Mouse (Mus musculus) liver, embryonic 12.5 days (tissue): ENCODE data around the gene Zmym2. TPM values are rescaled to one million over a fixed set of nuclear protein-coding genes. Genes with fewer than 3 reads are reported as not detected.
"Not testable (repeated sequence)": the region's sequence is repeated elsewhere in the genome, so short reads cannot be mapped to it uniquely, and the experiment has no call there.

Source experiments
- ATAC-seq: fragments of 200-750 bp; cut with Nextera tagmentation; 2 replicates; pipeline ENCODE4 v1.8.0; 2017; ENCODE audit warnings: moderate number of reproducible peaks, mild to moderate bottlenecking, moderate library complexity
- H3K27ac ChIP-seq: fragments of 300-500 bp; sonication (generic); 2 replicates; pipeline ENCODE4 v1.5.1; 2016; ENCODE audit warnings: mild to moderate bottlenecking
- H3K27me3 ChIP-seq: fragments of 300-500 bp; sonication (generic); replicated peaks from 2 replicates; pipeline ENCODE4 v1.6.1; 2016; ENCODE audit warnings: mild to moderate bottlenecking, moderate library complexity
- H3K36me3 ChIP-seq: fragments of 300-500 bp; sonication (generic); 2 replicates; pipeline ENCODE4 v1.6.1; 2016; ENCODE audit warnings: mild to moderate bottlenecking, moderate library complexity
- H3K4me1 ChIP-seq: fragments of 300-500 bp; sonication (generic); 2 replicates; pipeline ENCODE4 v1.6.1; 2016
- H3K4me2 ChIP-seq: fragments of 300-500 bp; sonication (generic); 2 replicates; pipeline ENCODE4 v1.6.1; 2016; ENCODE audit warnings: mild to moderate bottlenecking, moderate library complexity
- H3K4me3 ChIP-seq: fragments of 300-500 bp; sonication (generic); 2 replicates; pipeline ENCODE4 v1.5.1; 2016; ENCODE audit warnings: mild to moderate bottlenecking, moderate library complexity
- H3K9ac ChIP-seq: fragments of 300-500 bp; sonication (generic); 2 replicates; pipeline ENCODE4 v1.6.1; 2016; ENCODE audit warnings: mild to moderate bottlenecking, moderate library complexity
- H3K9me3 ChIP-seq: fragments of 300-500 bp; sonication (generic); replicated peaks from 2 replicates; pipeline ENCODE4 v1.6.1; 2016; ENCODE audit warnings: mild to moderate bottlenecking, moderate library complexity
- WGBS: fragments of 180-500 bp; shearing (Covaris S2); methylation state at CpG from one replicate; pipeline ENCODE4 v1.1.7; 2016; ENCODE audit not compliant: insufficient replicate concordance; 5-methylcytosine and 5-hydroxymethylcytosine counted together
- polyA plus RNA-seq: library from polyadenylated mRNA; unstranded; fragments of >200 nt; fragmentation: Nextera tagmentation; extraction: Ambion mirVana; gene quantifications from 2 replicates; pipeline ENCODE4 v1.2.1, GENCODE M21; 2016

The Zmym2 gene
- polyA plus RNA-seq, 1 experiment from 2014 or later, result 15.6 TPM

GRCm38 (mm10) chr14:56885308-56885771 lies 1.1 kb upstream of the Zmym2 start:
- Histone ChIP-seq H3K27ac (peak overlapping the region; percentile 64; the same call in 1 of the 2 replicates), H3K9ac (peak overlapping the region; percentile 85), H3K4me1 (peaks cover 29% of the 10 kb centered on the region), H3K9me3 (no peaks in the 10 kb centered on the region), H3K4me2 (peak overlapping the region; percentile 96), H3K27me3 (no peaks in the 10 kb centered on the region), H3K36me3 (peaks cover 15% of the 10 kb centered on the region), H3K4me3 (peak overlapping the region; percentile 77)
- ATAC-seq, result peak; percentile 15; the same call in 1 of the 2 replicates
- 2% methylated on average over 36 of the region's 36 CpGs for WGBS

- peak; percentile 97 for ATAC-seq
- under 1% methylated on average over 39 of the region's 69 CpGs for WGBS
- not testable (repeated sequence) for H3K27me3 ChIP-seq, H3K9me3 ChIP-seq
- peak overlapping the region; percentile 77 for H3K4me3 ChIP-seq
- H3K27ac ChIP-seq, result peak overlapping the region; percentile 82
- peaks cover 30% of the 10 kb centered on the region for H3K4me1 ChIP-seq
- H3K9ac ChIP-seq, result peak overlapping the region; percentile 85
- H3K4me2 ChIP-seq, result peak overlapping the region; percentile 96
- H3K36me3 ChIP-seq, result peaks cover 19% of the 10 kb centered on the region
Measured at GRCm38 (mm10) chr14:56885986-56886593, 363 bp upstream of the Zmym2 start.

- Histone ChIP-seq H3K36me3 (peaks cover 24% of the 10 kb centered on the region), H3K4me2 (peak overlapping the region; percentile 81), H3K4me1 (peaks cover 30% of the 10 kb centered on the region), H3K9me3 (no peaks in the 10 kb centered on the region), H3K27me3 (no peaks in the 10 kb centered on the region), H3K9ac (peak overlapping the region; percentile 93), H3K27ac (peak overlapping the region; percentile 96), H3K4me3 (peak overlapping the region; percentile 84)
- ATAC-seq, result no peak
- 2% methylated on average over 3 of the region's 3 CpGs for WGBS
Measured at GRCm38 (mm10) chr14:56887514-56887880, 1.0 kb downstream of the Zmym2 start.

GRCm38 (mm10) chr14:56887887-56888286 lies 1.4 kb downstream of the Zmym2 start:
- no peaks in the 10 kb centered on the region for H3K27me3 ChIP-seq
- H3K4me1 ChIP-seq, result peaks cover 30% of the 10 kb centered on the region
- under 1% methylated on average over 9 of the region's 9 CpGs for WGBS
- H3K4me2 ChIP-seq, result peak overlapping the region; percentile 81
- peaks cover 25% of the 10 kb centered on the region for H3K36me3 ChIP-seq
- H3K9ac ChIP-seq, result peak overlapping the region; percentile 93
- peak overlapping the region; percentile 84 for H3K4me3 ChIP-seq
- ATAC-seq, result no peak
- H3K27ac ChIP-seq, result peak overlapping the region; percentile 96; the same call in 1 of the 2 replicates
- no peaks in the 10 kb centered on the region for H3K9me3 ChIP-seq

GRCm38 (mm10) chr14:56888416-56888815 lies 2.0 kb downstream of the Zmym2 start:
- WGBS, result 62% methylated on average over 2 of the region's 2 CpGs
- Histone ChIP-seq H3K36me3 (peaks cover 30% of the 10 kb centered on the region), H3K9me3 (no peaks in the 10 kb centered on the region), H3K27ac (no peak overlapping the region), H3K27me3 (no peaks in the 10 kb centered on the region), H3K4me3 (peak overlapping the region; percentile 84), H3K4me2 (peak overlapping the region; percentile 81), H3K4me1 (peaks cover 34% of the 10 kb centered on the region), H3K9ac (no peak overlapping the region)
- no peak for ATAC-seq

GRCm38 (mm10) chr14:56894417-56894816 lies 8.0 kb downstream of the Zmym2 start:
- H3K36me3 ChIP-seq, result peaks cover 35% of the 10 kb centered on the region
- 70% methylated on average over 2 of the region's 2 CpGs for WGBS
- no peak for ATAC-seq

GRCm38 (mm10) chr14:56896521-56896920 lies 10.1 kb downstream of the Zmym2 start:
- Histone ChIP-seq H3K9me3 (no peaks in the 10 kb centered on the region), H3K9ac (no peak overlapping the region)
- 92% methylated on average over 1 of the region's 1 CpGs for WGBS

More at GRCm38 (mm10) chr14:56894417-56894816, 8.0 kb downstream of the Zmym2 start:
- Histone ChIP-seq H3K27ac (no peak overlapping the region), H3K4me2 (no peak overlapping the region), H3K9ac (no peak overlapping the region), H3K4me1 (peaks cover 28% of the 10 kb centered on the region), H3K4me3 (no peak overlapping the region), H3K9me3 (no peaks in the 10 kb centered on the region), H3K27me3 (no peaks in the 10 kb centered on the region)

GRCm38 (mm10) chr14:56897475-56897874 lies 11.0 kb downstream of the Zmym2 start:
- Histone ChIP-seq H3K4me3 (no peak overlapping the region), H3K27me3 (no peaks in the 10 kb centered on the region), H3K4me1 (peaks cover 22% of the 10 kb centered on the region), H3K27ac (no peak overlapping the region), H3K4me2 (no peak overlapping the region), H3K9ac (no peak overlapping the region), H3K9me3 (no peaks in the 10 kb centered on the region), H3K36me3 (peaks cover 25% of the 10 kb centered on the region)
- no peak for ATAC-seq
- 92% methylated on average over 2 of the region's 2 CpGs for WGBS

More at GRCm38 (mm10) chr14:56896521-56896920, 10.1 kb downstream of the Zmym2 start:
- peaks cover 22% of the 10 kb centered on the region for H3K4me1 ChIP-seq
- ATAC-seq, result no peak
- H3K27ac ChIP-seq, result no peak overlapping the region
- H3K4me3 ChIP-seq, result no peak overlapping the region
- H3K27me3 ChIP-seq, result no peaks in the 10 kb centered on the region
- H3K4me2 ChIP-seq, result no peak overlapping the region
- peaks cover 22% of the 10 kb centered on the region for H3K36me3 ChIP-seq

- H3K9me3 ChIP-seq, result no peaks in the 10 kb centered on the region
- no peak overlapping the region for H3K9ac ChIP-seq
- no peaks in the 10 kb centered on the region for H3K27me3 ChIP-seq
- no peak overlapping the region for H3K4me2 ChIP-seq
- ATAC-seq, result no peak
- H3K4me3 ChIP-seq, result no peak overlapping the region
- H3K36me3 ChIP-seq, result peaks cover 28% of the 10 kb centered on the region
- H3K4me1 ChIP-seq, result peaks cover 10% of the 10 kb centered on the region
- H3K27ac ChIP-seq, result no peak overlapping the region
Measured at GRCm38 (mm10) chr14:56899656-56900055, 13.2 kb downstream of the Zmym2 start.

- Histone ChIP-seq H3K9ac (no peak overlapping the region), H3K4me1 (peaks cover 6% of the 10 kb centered on the region; the same call in 1 of the 2 replicates), H3K4me3 (no peak overlapping the region), H3K27me3 (no peaks in the 10 kb centered on the region), H3K4me2 (no peak overlapping the region), H3K36me3 (peaks cover 37% of the 10 kb centered on the region), H3K27ac (no peak overlapping the region), H3K9me3 (no peaks in the 10 kb centered on the region)
- ATAC-seq, result no peak
- WGBS, result 81% methylated on average over 6 of the region's 6 CpGs
Measured at GRCm38 (mm10) chr14:56903039-56903438, 16.6 kb downstream of the Zmym2 start.

GRCm38 (mm10) chr14:56905696-56906095 lies 19.2 kb downstream of the Zmym2 start:
- Histone ChIP-seq H3K27ac (no peak overlapping the region), H3K4me1 (no peaks in the 10 kb centered on the region; the same call in 1 of the 2 replicates), H3K9ac (no peak overlapping the region), H3K9me3 (no peaks in the 10 kb centered on the region), H3K4me2 (no peak overlapping the region), H3K27me3 (no peaks in the 10 kb centered on the region), H3K36me3 (peaks cover 36% of the 10 kb centered on the region), H3K4me3 (no peak overlapping the region)
- ATAC-seq, result no peak
- 76% methylated on average over 1 of the region's 1 CpGs for WGBS

- Histone ChIP-seq H3K9ac (no peak overlapping the region), H3K36me3 (peaks cover 42% of the 10 kb centered on the region), H3K4me1 (no peaks in the 10 kb centered on the region), H3K27me3 (no peaks in the 10 kb centered on the region), H3K4me3 (no peak overlapping the region), H3K4me2 (no peak overlapping the region), H3K27ac (no peak overlapping the region), H3K9me3 (no peaks in the 10 kb centered on the region)
- ATAC-seq, result no peak
- WGBS, result 59% methylated on average over 3 of the region's 3 CpGs
Measured at GRCm38 (mm10) chr14:56918532-56918931, 32.1 kb downstream of the Zmym2 start.
